Mouse (Mus musculus) stomach, postnatal 0 days (tissue): Measurements from ENCODE around the gene Mrpl42.

ENCODE experiments used
- CTCF ChIP-seq: IDR thresholded peaks from 2 replicates; pipeline ENCODE4 v1.5.1; 2016; ENCODE audit warnings: antibody characterized with exemption, low read depth, mild to moderate bottlenecking, moderate library complexity
- EP300 ChIP-seq: optimal IDR thresholded peaks from 2 replicates; pipeline ENCODE3; 2016; ENCODE audit warnings: antibody characterized with exemption

DNA sequence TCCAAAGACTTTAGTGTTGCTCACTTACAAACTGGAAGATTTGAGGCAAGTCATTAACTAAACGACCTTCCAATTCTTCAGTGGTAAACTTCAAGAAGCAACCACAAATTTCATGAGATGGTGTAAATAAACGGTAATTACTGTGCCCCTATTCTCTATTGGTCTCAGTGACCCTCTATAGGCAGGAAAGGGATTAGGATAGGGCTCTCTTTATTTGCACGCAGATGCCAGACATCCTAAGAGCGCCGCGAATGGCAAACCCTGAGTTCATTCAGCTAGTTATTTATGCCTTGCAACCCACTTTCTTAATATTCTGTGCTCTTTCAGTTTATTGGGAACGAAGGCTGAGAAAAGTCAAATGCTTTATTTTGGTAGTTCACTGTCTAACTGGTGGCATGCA is 707 bp downstream of the Mrpl42 start:
- no peak for TF ChIP-seq EP300
- TF ChIP-seq CTCF = no peak
